Mouse (Mus musculus): ENCODE measurements around the gene Sptbn2.

GRCm38 (mm10) chr19:4713886-4714285 is 2.9 kb downstream of the Sptbn2 start:
- TF ChIP-seq CTCF (IDR thresholded peaks at IDR 0.05; ENCODE audit: low read depth, low read length) (no peak), GATA2 (IDR thresholded peaks at IDR 0.05; ENCODE audit: borderline replicate concordance, low read depth, low read length) (no peak)

Data from G1E (cell line).